Mouse (Mus musculus) hindbrain, embryonic 14.5 days (tissue): ENCODE data around the gene Slc22a15. TPM values are rescaled to one million over a fixed set of nuclear protein-coding genes. Genes with fewer than 3 reads are reported as not detected.
"Not testable (repeated sequence)": the region's sequence is repeated elsewhere in the genome, so short reads cannot be mapped to it uniquely, and the experiment has no call there.

ENCODE experiments used
- ATAC-seq: fragments of 200-750 bp; cut with Nextera tagmentation; 2 replicates; pipeline ENCODE4 v1.8.0; 2017; ENCODE audit warnings: moderate number of reproducible peaks, mild to moderate bottlenecking, moderate TSS enrichment, moderate library complexity; ENCODE audit not compliant: low FRiP score
- DNase-seq: peaks from one replicate; pipeline ENCODE4 v3.0.0-alpha.2; 2015; ENCODE audit warnings: low spot score
- H3K27ac ChIP-seq: fragments of 300-500 bp; sonication (generic); 2 replicates; pipeline ENCODE4 v1.5.1; 2014; ENCODE audit warnings: mild to moderate bottlenecking, moderate library complexity
- H3K27me3 ChIP-seq: fragments of 300-500 bp; sonication (generic); 2 replicates; pipeline ENCODE4 v1.6.1; 2014; ENCODE audit warnings: mild to moderate bottlenecking, low read length, mixed read lengths; ENCODE audit not compliant: control insufficient read depth, insufficient read depth
- H3K36me3 ChIP-seq: fragments of 300-500 bp; sonication (generic); replicated peaks from 2 replicates; pipeline ENCODE4 v1.6.1; 2014; ENCODE audit not compliant: control insufficient read depth, insufficient read depth
- H3K4me1 ChIP-seq: fragments of 300-500 bp; sonication (generic); replicated peaks from 2 replicates; pipeline ENCODE4 v1.6.1; 2014; ENCODE audit warnings: antibody characterized with exemption, low read length, mixed read lengths; ENCODE audit not compliant: control insufficient read depth, insufficient read depth
- H3K4me2 ChIP-seq: fragments of 300-500 bp; sonication (generic); replicated peaks from 2 replicates; pipeline ENCODE4 v1.6.1; 2014; ENCODE audit warnings: mild to moderate bottlenecking, moderate library complexity
- H3K4me3 ChIP-seq: fragments of 300-500 bp; sonication (generic); replicated peaks from 2 replicates; pipeline ENCODE4 v1.5.1; 2014; ENCODE audit warnings: mild to moderate bottlenecking, low read length
- H3K9ac ChIP-seq: fragments of 300-500 bp; sonication (generic); 2 replicates; pipeline ENCODE4 v1.6.1; 2014
- H3K9me3 ChIP-seq: fragments of 300-500 bp; sonication (generic); 2 replicates; pipeline ENCODE4 v1.6.1; 2016; ENCODE audit warnings: low read length; ENCODE audit not compliant: control insufficient read depth
- WGBS: fragments of 180-500 bp; shearing (Covaris S2); extraction: QIAGEN DNeasy Blood & Tissue Kit; methylation state at CpG from one replicate; pipeline ENCODE4 v1.1.7; 2014; 5-methylcytosine and 5-hydroxymethylcytosine counted together
- polyA plus RNA-seq: library from polyadenylated mRNA; unstranded; fragments of >200 nt; fragmentation: Nextera tagmentation; extraction: Ambion mirVana; gene quantifications from 2 replicates; pipeline ENCODE4 v1.2.1, GENCODE M21; 2014

Slc22a15 gene
- polyA plus RNA-seq, 1 experiment from 2014 or later = 6.4 TPM

DNA sequence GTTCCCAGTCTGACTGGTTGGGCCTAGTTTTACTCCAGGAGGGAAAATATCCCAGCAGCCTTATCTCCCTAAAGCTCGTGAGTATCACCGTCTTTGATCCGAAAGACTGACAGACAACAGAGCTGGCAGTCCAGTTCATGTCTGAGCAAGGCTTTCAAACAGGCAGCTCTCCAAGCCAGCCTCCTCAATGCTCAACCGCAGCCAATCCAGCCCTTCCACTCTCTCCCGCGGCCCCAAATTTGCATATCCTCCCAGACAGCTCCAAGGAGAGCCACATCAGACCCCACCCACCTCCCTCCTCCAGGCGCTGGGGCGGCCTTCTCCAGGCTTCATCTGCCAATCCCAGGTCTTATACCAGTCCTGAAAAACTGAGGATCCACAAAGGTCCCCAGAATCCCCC is 88.2 kb downstream of the Slc22a15 start:
- Histone ChIP-seq H3K27ac (no peak overlapping the region), H3K4me3 (no peak overlapping the region), H3K36me3 (no peaks in the 10 kb centered on the region), H3K27me3 (no peaks in the 10 kb centered on the region), H3K9ac (no peak overlapping the region), H3K4me1 (peaks cover 11% of the 10 kb centered on the region), H3K4me2 (peak overlapping the region; percentile 42), H3K9me3 (no peaks in the 10 kb centered on the region)
- 2% methylated on average over 8 of the region's 8 CpGs for WGBS
- DNase-seq = peak; percentile 59
- ATAC-seq = peak; percentile 89

DNA sequence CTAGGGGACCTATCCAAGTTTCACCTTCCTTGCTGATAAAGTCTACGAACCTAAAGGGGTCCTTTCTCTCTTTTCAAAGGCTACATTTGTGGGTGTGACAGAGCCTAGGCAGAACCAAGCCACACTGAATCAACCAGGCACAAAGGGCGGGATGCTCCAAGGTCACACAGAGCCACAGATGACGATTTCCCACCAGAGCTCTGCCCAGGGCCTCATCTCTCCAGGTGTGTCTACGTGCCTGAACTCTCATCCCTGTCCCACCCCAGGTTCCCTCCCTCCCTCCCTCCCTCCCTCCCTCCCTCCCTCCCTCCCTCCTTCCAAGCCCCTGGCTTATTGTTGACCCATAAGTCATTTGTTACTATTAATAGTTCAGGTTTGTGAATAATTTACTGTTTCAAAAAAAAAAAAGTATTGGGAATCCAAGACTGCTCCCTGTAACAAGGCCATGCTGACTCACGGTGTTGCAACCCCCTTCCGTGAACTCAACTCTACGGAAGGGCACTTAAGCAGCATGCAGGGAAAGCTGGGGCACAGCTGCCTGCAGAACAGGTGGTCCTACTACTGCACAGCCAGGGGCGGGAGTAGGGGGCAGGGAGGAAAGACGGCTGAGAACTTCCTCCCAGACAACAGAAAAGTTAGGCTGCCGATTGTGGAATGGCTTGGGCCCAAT is 92.9 kb downstream of the Slc22a15 start:
- WGBS = 36% methylated on average over 10 of the region's 10 CpGs
- Histone ChIP-seq H3K4me1 (peaks cover 11% of the 10 kb centered on the region), H3K27me3 (no peaks in the 10 kb centered on the region), H3K4me3 (no peak overlapping the region), H3K27ac (no peak overlapping the region), H3K36me3 (no peaks in the 10 kb centered on the region), H3K9me3 (no peaks in the 10 kb centered on the region), H3K9ac (no peak overlapping the region), H3K4me2 (no peak overlapping the region)
- DNase-seq (no peak), ATAC-seq (no peak)

DNA sequence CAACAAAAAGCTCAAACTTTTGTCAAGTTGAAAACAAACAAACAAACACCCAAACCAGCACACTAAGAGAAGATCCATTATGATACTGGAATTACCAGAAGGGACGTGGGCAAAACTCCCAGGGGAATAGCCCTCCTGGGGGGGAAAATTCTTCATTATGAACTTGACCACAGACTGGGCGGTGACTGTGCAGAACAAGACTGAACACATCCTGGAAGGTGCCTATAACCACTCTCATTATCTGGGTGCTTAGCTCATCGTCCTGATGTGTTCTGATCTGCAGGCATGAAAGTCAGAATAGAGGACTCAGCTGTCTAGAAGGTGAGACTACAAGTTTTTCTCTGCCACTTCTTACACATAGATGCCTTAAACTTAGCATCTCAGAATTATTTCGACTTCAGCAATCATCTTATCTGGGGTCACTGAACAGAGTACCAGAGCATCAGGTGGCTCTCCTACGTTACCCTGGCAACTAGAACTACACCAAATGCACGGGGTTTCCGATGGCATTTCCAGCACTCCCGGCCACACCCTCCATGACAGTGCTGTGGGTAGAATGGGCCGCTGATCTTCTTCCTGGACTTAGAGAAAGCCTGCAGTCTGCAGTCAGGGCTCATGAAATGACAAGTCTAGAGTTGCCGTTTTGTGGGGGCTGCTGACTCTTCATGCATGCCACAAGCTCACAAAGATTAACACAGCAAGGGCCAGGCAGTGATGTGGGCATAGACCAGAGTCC is 94.2 kb downstream of the Slc22a15 start:
- Histone ChIP-seq H3K9ac (no peak overlapping the region), H3K36me3 (no peaks in the 10 kb centered on the region), H3K4me1 (no peaks in the 10 kb centered on the region), H3K4me2 (no peak overlapping the region), H3K9me3 (no peaks in the 10 kb centered on the region), H3K27me3 (no peaks in the 10 kb centered on the region), H3K4me3 (no peak overlapping the region), H3K27ac (no peak overlapping the region)
- whole genome bisulfite sequencing = 78% methylated on average over 10 of the region's 10 CpGs
- DNase-seq (no peak), ATAC-seq (no peak)

DNA sequence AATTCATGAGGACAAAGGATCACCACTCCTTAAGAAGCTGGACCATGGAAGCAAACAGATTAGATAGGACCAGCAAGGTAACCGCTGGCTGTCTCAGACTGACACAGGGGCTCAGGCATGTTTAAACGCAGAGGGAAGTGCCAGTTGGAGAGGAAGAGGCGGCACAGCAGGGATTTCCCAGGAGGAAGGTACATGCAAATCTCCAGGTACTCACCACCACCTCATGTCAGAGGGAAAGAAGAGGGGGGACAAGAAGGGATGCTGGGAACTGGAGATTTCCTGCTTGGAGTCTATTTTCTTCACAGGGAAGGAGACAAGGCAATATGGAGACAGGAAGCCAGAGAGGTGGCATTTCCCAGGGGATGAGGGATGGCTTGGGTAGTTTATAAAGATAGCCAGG is 95.7 kb downstream of the Slc22a15 start:
- no peak overlapping the region for H3K4me2 ChIP-seq
- H3K4me1 ChIP-seq = no peaks in the 10 kb centered on the region
- 55% methylated on average over 3 of the region's 3 CpGs for WGBS
- H3K27me3 ChIP-seq = no peaks in the 10 kb centered on the region
- no peak overlapping the region for H3K27ac ChIP-seq
- no peak overlapping the region for H3K4me3 ChIP-seq
- no peaks in the 10 kb centered on the region for H3K36me3 ChIP-seq
- ATAC-seq (no peak), DNase-seq (no peak)
- no peaks in the 10 kb centered on the region for H3K9me3 ChIP-seq
- no peak overlapping the region for H3K9ac ChIP-seq

DNA sequence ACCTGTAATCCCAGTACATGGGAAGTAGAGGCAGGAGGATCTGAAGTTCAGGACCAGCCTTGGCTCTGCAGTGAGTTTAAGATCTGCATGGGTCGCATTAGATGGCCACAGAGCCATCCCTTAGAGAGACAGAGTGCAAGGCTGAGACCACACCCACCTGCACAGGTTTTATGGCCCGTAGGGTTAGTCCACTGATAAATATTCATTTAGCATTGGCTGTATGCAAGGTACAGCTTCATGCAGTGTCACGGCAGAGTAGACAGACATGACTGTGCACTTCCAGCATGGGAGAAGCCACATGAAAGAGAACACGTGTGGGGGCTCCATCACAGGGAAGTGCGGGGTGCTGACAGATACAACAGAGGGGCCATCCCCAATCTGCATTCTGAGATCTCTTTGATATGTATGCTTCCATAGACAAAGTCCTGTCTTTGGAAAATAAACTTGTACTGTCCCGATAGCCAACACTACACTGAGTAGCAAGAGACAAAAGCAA is 97.0 kb downstream of the Slc22a15 start:
- H3K9ac ChIP-seq = no peak overlapping the region
- no peak overlapping the region for H3K27ac ChIP-seq
- DNase-seq (no peak), ATAC-seq (no peak)
- no peak overlapping the region for H3K4me3 ChIP-seq
- H3K36me3 ChIP-seq = no peaks in the 10 kb centered on the region
- H3K4me1 ChIP-seq = no peaks in the 10 kb centered on the region
- 85% methylated on average over 6 of the region's 6 CpGs for WGBS
- H3K27me3 ChIP-seq = no peaks in the 10 kb centered on the region
- no peaks in the 10 kb centered on the region for H3K9me3 ChIP-seq
- no peak overlapping the region for H3K4me2 ChIP-seq

DNA sequence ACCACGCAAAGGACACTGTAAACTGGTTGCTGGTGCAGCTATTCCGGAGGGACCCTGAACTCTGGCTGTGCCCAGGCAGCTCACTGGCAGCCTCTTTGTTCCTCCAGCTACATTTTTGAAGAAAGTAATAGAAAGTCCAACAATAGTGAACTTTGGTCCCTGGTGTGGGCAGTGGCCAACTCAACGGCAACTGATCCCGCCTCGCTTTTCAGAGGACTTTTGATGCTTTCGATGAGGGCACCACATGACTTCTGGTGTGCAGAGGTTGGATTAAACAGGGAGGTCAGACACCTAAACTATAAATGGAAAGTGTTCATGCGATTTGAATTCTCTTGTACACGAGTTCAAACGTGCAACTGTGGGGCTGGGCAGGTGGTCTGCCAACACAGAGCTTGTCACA is 99.9 kb downstream of the Slc22a15 start:
- Histone ChIP-seq H3K4me1 (no peaks in the 10 kb centered on the region), H3K9ac (no peak overlapping the region), H3K36me3 (no peaks in the 10 kb centered on the region), H3K4me2 (no peak overlapping the region), H3K9me3 (no peaks in the 10 kb centered on the region), H3K4me3 (no peak overlapping the region), H3K27ac (no peak overlapping the region), H3K27me3 (no peaks in the 10 kb centered on the region)
- DNase-seq (no peak), ATAC-seq (no peak)
- 81% methylated on average over 9 of the region's 9 CpGs for WGBS

DNA sequence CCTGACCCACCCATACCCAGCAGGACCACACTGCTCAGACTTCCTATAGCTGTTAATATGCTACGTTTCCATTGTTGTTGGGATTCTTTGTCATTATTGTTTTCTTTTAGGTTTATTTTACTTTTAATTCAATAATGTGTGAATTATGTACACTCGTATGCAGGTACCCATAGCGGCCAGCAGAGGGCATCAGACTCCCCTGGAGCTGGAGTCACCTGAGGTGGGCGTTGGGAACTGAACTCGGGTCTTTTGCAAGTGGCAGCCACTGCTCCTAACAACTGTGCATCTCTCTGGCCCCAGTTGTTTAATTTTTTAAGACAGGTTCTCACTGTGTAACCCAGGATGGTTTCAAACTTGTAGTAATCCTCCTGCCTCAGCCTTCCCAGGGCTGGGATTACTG is 102.2 kb downstream of the Slc22a15 start:
- H3K9ac ChIP-seq = no peak overlapping the region
- H3K36me3 ChIP-seq = no peaks in the 10 kb centered on the region
- no peak overlapping the region for H3K4me3 ChIP-seq
- H3K27me3 ChIP-seq = no peaks in the 10 kb centered on the region
- WGBS = 73% methylated on average over 5 of the region's 5 CpGs
- H3K4me1 ChIP-seq = no peaks in the 10 kb centered on the region
- no peak overlapping the region for H3K27ac ChIP-seq
- ATAC-seq = no peak
- H3K9me3 ChIP-seq = no peaks in the 10 kb centered on the region
- no peak for DNase-seq
- no peak overlapping the region for H3K4me2 ChIP-seq

DNA sequence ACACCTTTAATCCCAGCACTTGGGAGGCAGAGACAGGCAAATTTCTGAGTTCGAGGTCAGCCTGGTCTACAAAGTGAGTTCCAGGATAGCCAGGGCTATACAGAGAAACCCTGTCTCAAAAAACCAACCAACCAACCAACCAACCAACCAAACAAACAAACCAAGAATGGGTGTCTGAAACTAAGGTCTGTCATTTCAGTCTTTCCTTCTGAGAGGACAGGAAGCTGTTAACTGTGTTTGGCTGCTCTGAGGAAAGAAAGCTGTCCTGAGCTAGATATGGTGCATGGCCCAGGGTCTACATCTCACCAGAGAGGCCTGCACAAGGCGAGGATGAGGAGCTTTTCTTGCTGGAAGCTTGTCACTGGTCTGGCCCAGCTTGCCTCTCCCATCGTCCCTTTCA is 103.5 kb downstream of the Slc22a15 start:
- WGBS = 82% methylated on average over 3 of the region's 3 CpGs
- not testable (repeated sequence) for H3K36me3 ChIP-seq, H3K4me2 ChIP-seq, DNase-seq, ATAC-seq, H3K27me3 ChIP-seq, H3K9ac ChIP-seq, H3K9me3 ChIP-seq, H3K27ac ChIP-seq, H3K4me1 ChIP-seq, H3K4me3 ChIP-seq

DNA sequence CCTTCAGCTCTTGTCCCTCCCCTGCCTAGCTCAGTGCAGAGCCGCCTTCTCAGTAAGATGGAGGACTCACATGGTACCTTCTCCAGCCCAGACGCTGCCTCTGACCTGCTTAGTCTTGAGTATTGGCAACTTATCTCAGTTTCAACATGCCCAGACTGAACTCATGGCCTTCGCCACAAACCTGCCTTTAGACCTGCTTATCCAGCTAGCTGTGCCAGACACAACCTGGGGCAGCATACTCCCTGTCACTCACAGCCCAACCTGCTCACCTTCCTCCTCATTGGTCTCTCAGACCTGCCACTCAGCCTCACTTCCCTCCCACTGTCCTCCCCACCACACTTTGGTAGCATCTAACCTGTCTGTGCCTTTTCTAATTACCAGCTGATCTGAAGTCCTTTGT is 108.2 kb downstream of the Slc22a15 start:
- no peak overlapping the region for H3K27ac ChIP-seq
- no peak overlapping the region for H3K9ac ChIP-seq
- no peak overlapping the region for H3K4me2 ChIP-seq
- H3K4me1 ChIP-seq = no peaks in the 10 kb centered on the region
- no peaks in the 10 kb centered on the region for H3K27me3 ChIP-seq
- H3K36me3 ChIP-seq = no peaks in the 10 kb centered on the region
- no peaks in the 10 kb centered on the region for H3K9me3 ChIP-seq
- WGBS = 88% methylated on average over 3 of the region's 3 CpGs
- ATAC-seq (no peak), DNase-seq (no peak)
- H3K4me3 ChIP-seq = no peak overlapping the region
